Mouse (Mus musculus): ENCODE data around the gene Numa1. TPM values are rescaled to one million over a fixed set of nuclear protein-coding genes. Genes with fewer than 3 reads are reported as not detected.
"Not testable (repeated sequence)": the region's sequence is repeated elsewhere in the genome, so short reads cannot be mapped to it uniquely, and the experiment has no call there.

Numa1 gene
- polyA plus RNA-seq, 1 experiment from 2014 or later = 73.7 TPM

GRCm38 (mm10) chr7:101905561-101906286, 28.2 kb upstream of the Numa1 start, which contains the start of gene Lamtor1:
TSS of gene Lamtor1 (plus strand) at chr7:101905904.
- under 1% methylated on average over 61 of the region's 61 CpGs for WGBS
- Histone ChIP-seq H3K4me2 (ENCODE audit: low read depth, low read length) (peak within 1 kb of the TSS; percentile 87), H3K9ac (ENCODE audit: low read length) (peak within 1 kb of the TSS; percentile 98), H3K4me3 (ENCODE audit: low read length) (peak within 1 kb of the TSS; percentile 89), H3K4me1 (replicated peaks; ENCODE audit: control insufficient read depth, insufficient read depth, low read length) (peaks cover 18% of the 10 kb centered on the region), H3K36me3 (ENCODE audit: control insufficient read depth, insufficient read depth, low read length) (peaks cover 7% of the 10 kb centered on the region), H3K9me3 (ENCODE audit: control insufficient read depth, low read length) (0 out of 2 replicates have a peak, but pooled peaks cover 3% of the 10 kb centered on the region), H3K27ac (ENCODE audit: low read length) (peak within 1 kb of the TSS; percentile 98), H3K27me3 (ENCODE audit: control insufficient read depth, insufficient read depth, low read depth, low read length) (no peaks in the 10 kb centered on the region)
- peak; percentile 99 for ATAC-seq (ENCODE audit: low read depth)

GRCm38 (mm10) chr7:101906287-101906681, 27.6 kb upstream of the Numa1 start, which contains the start of gene Tomt:
TSS of gene Tomt (minus strand) at chr7:101906359.
- Histone ChIP-seq H3K4me3 (ENCODE audit: low read length) (peak within 1 kb of the TSS; percentile 89), H3K27ac (ENCODE audit: low read length) (peak within 1 kb of the TSS; percentile 98), H3K9ac (ENCODE audit: low read length) (peak within 1 kb of the TSS; percentile 98), H3K4me1 (replicated peaks; ENCODE audit: control insufficient read depth, insufficient read depth, low read length) (peaks cover 18% of the 10 kb centered on the region), H3K27me3 (ENCODE audit: control insufficient read depth, insufficient read depth, low read depth, low read length) (no peaks in the 10 kb centered on the region), H3K36me3 (ENCODE audit: control insufficient read depth, insufficient read depth, low read length) (peaks cover 11% of the 10 kb centered on the region), H3K4me2 (ENCODE audit: low read depth, low read length) (peak within 1 kb of the TSS; percentile 87), H3K9me3 (ENCODE audit: control insufficient read depth, low read length) (0 out of 2 replicates have a peak, but pooled peaks cover 3% of the 10 kb centered on the region)
- no peak for ATAC-seq (ENCODE audit: low read depth)
- WGBS = 10% methylated on average over 11 of the region's 11 CpGs

- Histone ChIP-seq H3K4me2 (ENCODE audit: low read depth, low read length) (peak overlapping the region; percentile 87), H3K4me1 (replicated peaks; ENCODE audit: control insufficient read depth, insufficient read depth, low read length) (peaks cover 18% of the 10 kb centered on the region), H3K4me3 (ENCODE audit: low read length) (peak overlapping the region; percentile 89), H3K9me3 (ENCODE audit: control insufficient read depth, low read length) (0 out of 2 replicates have a peak, but pooled peaks cover 3% of the 10 kb centered on the region), H3K27me3 (ENCODE audit: control insufficient read depth, insufficient read depth, low read depth, low read length) (no peaks in the 10 kb centered on the region), H3K9ac (ENCODE audit: low read length) (peak overlapping the region; percentile 98), H3K36me3 (ENCODE audit: control insufficient read depth, insufficient read depth, low read length) (peaks cover 12% of the 10 kb centered on the region), H3K27ac (ENCODE audit: low read length) (no peak overlapping the region; the same call in 1 of the 2 replicates)
- ATAC-seq (ENCODE audit: low read depth) = no peak
- 51% methylated on average over 8 of the region's 8 CpGs for WGBS
These were observed 27.2 kb upstream of the Numa1 start for GRCm38 (mm10) chr7:101906696-101907095.

- 56% methylated on average over 4 of the region's 4 CpGs for WGBS
- no peak overlapping the region for H3K4me2 ChIP-seq (ENCODE audit: low read depth, low read length)
- no peak overlapping the region for H3K9ac ChIP-seq (ENCODE audit: low read length)
- H3K27ac ChIP-seq (ENCODE audit: low read length) = no peak overlapping the region
- peaks cover 29% of the 10 kb centered on the region for H3K36me3 ChIP-seq (ENCODE audit: control insufficient read depth, insufficient read depth, low read length)
- H3K27me3 ChIP-seq (ENCODE audit: control insufficient read depth, insufficient read depth, low read depth, low read length) = no peaks in the 10 kb centered on the region
- no peaks in the 10 kb centered on the region for H3K9me3 ChIP-seq (ENCODE audit: control insufficient read depth, low read length)
- ATAC-seq (ENCODE audit: low read depth) = no peak
- H3K4me1 ChIP-seq (replicated peaks; ENCODE audit: control insufficient read depth, insufficient read depth, low read length) = peaks cover 18% of the 10 kb centered on the region
- H3K4me3 ChIP-seq (ENCODE audit: low read length) = no peak overlapping the region
These were observed 25.5 kb upstream of the Numa1 start for GRCm38 (mm10) chr7:101908367-101908766.

GRCm38 (mm10) chr7:101910138-101910537, 23.8 kb upstream of the Numa1 start:
- H3K36me3 ChIP-seq (ENCODE audit: control insufficient read depth, insufficient read depth, low read length) = peaks cover 42% of the 10 kb centered on the region

DNA sequence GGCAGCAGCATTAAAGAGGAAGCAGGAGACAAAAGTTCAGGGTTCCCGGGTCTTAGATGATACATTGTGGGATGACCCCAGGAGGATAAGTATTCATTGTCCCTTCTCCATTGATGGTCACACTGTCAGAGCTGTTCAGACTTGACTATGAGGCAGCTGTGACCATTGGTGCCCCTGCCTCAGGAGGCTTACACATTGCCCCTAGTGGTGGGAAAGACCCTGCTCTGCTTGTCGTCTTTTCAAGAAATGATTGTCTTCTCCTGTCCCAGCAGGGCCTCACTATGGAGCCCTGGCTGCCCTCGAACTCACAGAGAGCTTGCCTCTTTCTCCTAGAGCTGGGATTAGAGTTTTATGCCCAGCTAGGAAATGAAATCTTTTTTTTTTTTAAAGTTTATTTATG, 21.9 kb upstream of the Numa1 start:
- H3K36me3 ChIP-seq (ENCODE audit: control insufficient read depth, insufficient read depth, low read length) = peaks cover 42% of the 10 kb centered on the region

More at GRCm38 (mm10) chr7:101910138-101910537, 23.8 kb upstream of the Numa1 start:
- H3K4me3 ChIP-seq (ENCODE audit: low read length) = no peak overlapping the region
- peaks cover 17% of the 10 kb centered on the region for H3K4me1 ChIP-seq (replicated peaks; ENCODE audit: control insufficient read depth, insufficient read depth, low read length)
- 76% methylated on average over 4 of the region's 4 CpGs for WGBS
- no peak overlapping the region for H3K27ac ChIP-seq (ENCODE audit: low read length)
- ATAC-seq (ENCODE audit: low read depth) = no peak
- H3K9me3 ChIP-seq (ENCODE audit: control insufficient read depth, low read length) = no peaks in the 10 kb centered on the region
- no peak overlapping the region for H3K4me2 ChIP-seq (ENCODE audit: low read depth, low read length)
- H3K27me3 ChIP-seq (ENCODE audit: control insufficient read depth, insufficient read depth, low read depth, low read length) = no peaks in the 10 kb centered on the region
- no peak overlapping the region for H3K9ac ChIP-seq (ENCODE audit: low read length)

DNA sequence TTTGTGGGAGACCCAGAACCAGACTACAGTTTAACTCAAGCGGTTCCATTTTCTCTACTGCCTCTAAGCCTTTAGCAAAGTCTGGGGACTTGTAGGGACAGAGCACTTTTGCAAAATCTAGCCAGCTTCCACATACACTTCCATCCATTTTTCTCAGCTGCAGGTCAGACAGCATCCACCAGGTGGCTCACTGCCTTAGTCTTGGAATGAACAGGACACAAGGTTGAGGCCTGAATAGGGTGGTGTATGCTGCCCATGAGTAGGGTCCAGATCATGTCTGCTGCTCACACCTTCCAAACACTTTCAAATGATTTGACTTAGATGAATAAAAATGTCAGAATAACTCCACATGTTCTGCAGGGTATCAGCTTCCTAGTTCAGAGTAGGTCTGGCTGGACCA, 15.8 kb upstream of the Numa1 start:
- Histone ChIP-seq H3K9me3 (ENCODE audit: control insufficient read depth, low read length) (no peaks in the 10 kb centered on the region), H3K27me3 (ENCODE audit: control insufficient read depth, insufficient read depth, low read depth, low read length) (no peaks in the 10 kb centered on the region), H3K4me3 (ENCODE audit: low read length) (no peak overlapping the region), H3K27ac (ENCODE audit: low read length) (no peak overlapping the region), H3K4me1 (replicated peaks; ENCODE audit: control insufficient read depth, insufficient read depth, low read length) (no peaks in the 10 kb centered on the region), H3K36me3 (ENCODE audit: control insufficient read depth, insufficient read depth, low read length) (peaks cover 16% of the 10 kb centered on the region), H3K9ac (ENCODE audit: low read length) (no peak overlapping the region), H3K4me2 (ENCODE audit: low read depth, low read length) (no peak overlapping the region)
- peak; percentile 75 for ATAC-seq (ENCODE audit: low read depth)
- WGBS = 17% methylated on average over 1 of the region's 1 CpGs

More for the DNA sequence above, 21.9 kb upstream of the Numa1 start:
- H3K4me1 ChIP-seq (replicated peaks; ENCODE audit: control insufficient read depth, insufficient read depth, low read length) = peaks cover 8% of the 10 kb centered on the region
- no peak overlapping the region for H3K27ac ChIP-seq (ENCODE audit: low read length)
- H3K9me3 ChIP-seq (ENCODE audit: control insufficient read depth, low read length) = no peaks in the 10 kb centered on the region
- no peak overlapping the region for H3K4me3 ChIP-seq (ENCODE audit: low read length)
- H3K9ac ChIP-seq (ENCODE audit: low read length) = no peak overlapping the region
- ATAC-seq (ENCODE audit: low read depth) = no peak
- WGBS = 68% methylated on average over 3 of the region's 3 CpGs
- no peak overlapping the region for H3K4me2 ChIP-seq (ENCODE audit: low read depth, low read length)
- no peaks in the 10 kb centered on the region for H3K27me3 ChIP-seq (ENCODE audit: control insufficient read depth, insufficient read depth, low read depth, low read length)

GRCm38 (mm10) chr7:101925892-101926291, 8.0 kb upstream of the Numa1 start:
- not testable (repeated sequence) for H3K4me3 ChIP-seq (ENCODE audit: low read length); ATAC-seq (ENCODE audit: low read depth); H3K4me1 ChIP-seq (replicated peaks; ENCODE audit: control insufficient read depth, insufficient read depth, low read length); H3K4me2 ChIP-seq (ENCODE audit: low read depth, low read length); H3K36me3 ChIP-seq (ENCODE audit: control insufficient read depth, insufficient read depth, low read length); H3K27me3 ChIP-seq (ENCODE audit: control insufficient read depth, insufficient read depth, low read depth, low read length); H3K9ac ChIP-seq (ENCODE audit: low read length); H3K27ac ChIP-seq (ENCODE audit: low read length); H3K9me3 ChIP-seq (ENCODE audit: control insufficient read depth, low read length)

DNA sequence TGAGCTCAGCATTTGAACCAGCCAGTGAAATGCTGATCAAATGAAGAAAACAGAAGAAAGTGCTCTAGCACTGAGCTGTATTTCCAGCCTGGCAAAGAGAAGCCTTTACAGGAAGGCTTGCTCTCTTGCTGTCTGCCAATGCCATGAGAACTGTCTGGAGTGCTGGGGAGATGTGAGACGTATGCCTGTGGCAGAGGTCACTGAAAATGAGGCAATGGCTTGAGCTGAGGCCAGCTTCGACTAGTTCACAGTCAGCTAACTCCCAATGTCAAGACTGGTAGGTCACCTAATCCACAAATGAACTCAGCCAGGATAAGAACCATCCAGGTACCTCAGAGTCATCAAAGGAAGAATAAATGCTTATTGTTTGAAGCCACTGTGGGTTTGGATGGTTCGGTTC, 5.8 kb upstream of the Numa1 start:
- no peak overlapping the region for H3K9ac ChIP-seq (ENCODE audit: low read length)
- no peak overlapping the region for H3K4me2 ChIP-seq (ENCODE audit: low read depth, low read length)
- no peaks in the 10 kb centered on the region for H3K9me3 ChIP-seq (ENCODE audit: control insufficient read depth, low read length)
- no peaks in the 10 kb centered on the region for H3K36me3 ChIP-seq (ENCODE audit: control insufficient read depth, insufficient read depth, low read length)
- no peak for ATAC-seq (ENCODE audit: low read depth)
- no peak overlapping the region for H3K27ac ChIP-seq (ENCODE audit: low read length)
- H3K4me3 ChIP-seq (ENCODE audit: low read length) = no peak overlapping the region
- no peaks in the 10 kb centered on the region for H3K27me3 ChIP-seq (ENCODE audit: control insufficient read depth, insufficient read depth, low read depth, low read length)
- 71% methylated on average over 3 of the region's 3 CpGs for WGBS
- peaks cover 8% of the 10 kb centered on the region for H3K4me1 ChIP-seq (replicated peaks; ENCODE audit: control insufficient read depth, insufficient read depth, low read length)
